ENCODE assay signal across 18 mouse cellular contexts in genomic region chr6:37643718-37644117, GRCm38 (mm10).
DNase-seq lines count a peak whose midpoint lies in the region; ATAC-seq lines count a peak whose summit lies in the region.
"Had no signal": no experiment of that assay in that cellular context is flagged by ENCODE, and none has a peak within 500 bp of the region (broad histone marks: within the 10 kb centered on the region; RNA-seq: fewer than 3 reads in every experiment).

No protein-coding gene starts in this region.

- H3K27me3 ChIP-seq in forebrain, embryonic 14.5 days (replicated peaks; ENCODE audit: control insufficient read depth, insufficient read depth, low read length) = no peaks in the 10 kb centered on the region
- H3K27me3 ChIP-seq in hindbrain, embryonic 10.5 days (ENCODE audit: insufficient read depth, poor library complexity, severe bottlenecking) = no peaks in the 10 kb centered on the region
- no peaks in the 10 kb centered on the region for H3K27me3 ChIP-seq in midbrain, embryonic 11.5 days (ENCODE audit: control insufficient read depth, insufficient read depth, low read length)
- no peaks in the 10 kb centered on the region for H3K27me3 ChIP-seq in neural tube, embryonic 13.5 days
- H3K27me3 ChIP-seq: embryonic facial prominence, embryonic 12.5 days; heart, embryonic 15.5 days; limb, embryonic 12.5 days had no signal

- H3K4me2 ChIP-seq in forebrain, embryonic 14.5 days (ENCODE audit: low read length) = no peak overlapping the region
- no peak overlapping the region for H3K4me2 ChIP-seq in midbrain, embryonic 11.5 days
- no peak overlapping the region for H3K4me2 ChIP-seq in neural tube, embryonic 13.5 days
- H3K4me2 ChIP-seq: embryonic facial prominence, embryonic 12.5 days; heart, embryonic 15.5 days; limb, embryonic 12.5 days had no signal

- H3K4me3 ChIP-seq in forebrain, embryonic 14.5 days (ENCODE audit: low read depth, low read length) = no peak overlapping the region
- no peak overlapping the region for H3K4me3 ChIP-seq in hindbrain, embryonic 10.5 days
- H3K4me3 ChIP-seq in midbrain, embryonic 11.5 days (ENCODE audit: low read depth, low read length) = no peak overlapping the region
- no peak overlapping the region for H3K4me3 ChIP-seq in neural tube, embryonic 13.5 days
- H3K4me3 ChIP-seq: embryonic facial prominence, embryonic 12.5 days; heart, embryonic 15.5 days; limb, embryonic 12.5 days; myocyte had no signal

- ATAC-seq in forebrain, embryonic 14.5 days = peak; percentile 42; the same call in 1 of the 2 replicates
- peak; percentile 56; the same call in 1 of the 2 replicates for ATAC-seq in midbrain, embryonic 11.5 days (ENCODE audit: low FRiP score)
- ATAC-seq in neural tube, embryonic 13.5 days (ENCODE audit: low read depth) = peak; percentile 75
- no peak for ATAC-seq in megakaryocyte-erythroid progenitor cell, adult 5-6 weeks (replicated peaks; ENCODE audit: low FRiP score, low TSS enrichment, poor library complexity, severe bottlenecking)
- ATAC-seq: activated CD4-positive, CD25-positive, alpha-beta regulatory T cell, adult 4 months; liver, postnatal 0 days had no signal

- 38% methylated on average over 2 of the region's 2 CpGs for WGBS in forebrain, embryonic 14.5 days
- WGBS in hindbrain, embryonic 10.5 days = 75% methylated on average over 2 of the region's 2 CpGs
- WGBS in midbrain, embryonic 11.5 days = 63% methylated on average over 2 of the region's 2 CpGs
- WGBS in neural tube, embryonic 13.5 days = 17% methylated on average over 2 of the region's 2 CpGs

- peak overlapping the region; percentile 56; the same call in 1 of the 2 replicates for H3K27ac ChIP-seq in forebrain, embryonic 14.5 days (ENCODE audit: low read depth, low read length)
- peak overlapping the region; percentile 57; the same call in 1 of the 2 replicates for H3K27ac ChIP-seq in hindbrain, embryonic 10.5 days
- peak overlapping the region; percentile 64 for H3K27ac ChIP-seq in midbrain, embryonic 11.5 days (ENCODE audit: low read depth, low read length)
- H3K27ac ChIP-seq in neural tube, embryonic 13.5 days (replicated peaks) = peak overlapping the region; percentile 93
- H3K27ac ChIP-seq: embryonic facial prominence, embryonic 12.5 days; heart, embryonic 15.5 days; kidney, postnatal 0 days; limb, embryonic 12.5 days had no signal

- H3K9ac ChIP-seq in forebrain, embryonic 14.5 days (ENCODE audit: low read length) = 0 out of 2 replicates have a peak overlapping the region, but pooled peaks have one; percentile 13
- H3K9ac ChIP-seq in midbrain, embryonic 11.5 days (ENCODE audit: low read length) = no peak overlapping the region
- H3K9ac ChIP-seq in neural tube, embryonic 13.5 days = no peak overlapping the region
- H3K9ac ChIP-seq: embryonic facial prominence, embryonic 12.5 days; heart, embryonic 15.5 days; limb, embryonic 12.5 days; liver, postnatal 0 days had no signal

- peaks cover 11% of the 10 kb centered on the region for H3K4me1 ChIP-seq in forebrain, embryonic 14.5 days (ENCODE audit: control insufficient read depth, insufficient read depth, low read length)
- peaks cover 26% of the 10 kb centered on the region for H3K4me1 ChIP-seq in hindbrain, embryonic 10.5 days (replicated peaks)
- H3K4me1 ChIP-seq in midbrain, embryonic 11.5 days (ENCODE audit: control insufficient read depth, insufficient read depth, low read length) = peaks cover 13% of the 10 kb centered on the region
- peaks cover 28% of the 10 kb centered on the region for H3K4me1 ChIP-seq in neural tube, embryonic 13.5 days (replicated peaks)
- H3K4me1 ChIP-seq: limb, embryonic 12.5 days had no signal

- no peaks in the 10 kb centered on the region for H3K36me3 ChIP-seq in forebrain, embryonic 14.5 days (ENCODE audit: control insufficient read depth, insufficient read depth, low read length)
- H3K36me3 ChIP-seq in hindbrain, embryonic 10.5 days = no peaks in the 10 kb centered on the region
- no peaks in the 10 kb centered on the region for H3K36me3 ChIP-seq in midbrain, embryonic 11.5 days (ENCODE audit: control insufficient read depth, insufficient read depth, low read length)
- no peaks in the 10 kb centered on the region for H3K36me3 ChIP-seq in neural tube, embryonic 13.5 days
- H3K36me3 ChIP-seq: embryonic facial prominence, embryonic 12.5 days; heart, embryonic 15.5 days; limb, embryonic 12.5 days had no signal

- DNase-seq in forebrain, embryonic 14.5 days (ENCODE audit: low spot score) = peak; percentile 54
- no peak for DNase-seq in hindbrain, embryonic 10.5 days (ENCODE audit: low spot score)
- peak; percentile 86 for DNase-seq in midbrain, embryonic 11.5 days (ENCODE audit: low spot score, missing footprints)
- DNase-seq in c-Kit-positive CD71-positive TER-119-positive erythroid progenitor cells, embryonic 14.5 days (ENCODE audit: low spot score) = no peak
- no peak for DNase-seq in kidney, postnatal 36 days
- DNase-seq: cerebellum, adult 8-10 months; liver, postnatal 0 days; lung, postnatal 36 days; spleen, adult 18-20 months; thymus, postnatal 14 days had no signal

- H3K9me3 ChIP-seq in forebrain, embryonic 14.5 days (replicated peaks; ENCODE audit: control insufficient read depth, low read length) = no peaks in the 10 kb centered on the region
- H3K9me3 ChIP-seq in hindbrain, embryonic 10.5 days = no peaks in the 10 kb centered on the region
- no peaks in the 10 kb centered on the region for H3K9me3 ChIP-seq in midbrain, embryonic 11.5 days (ENCODE audit: control insufficient read depth, low read length)
- H3K9me3 ChIP-seq in neural tube, embryonic 13.5 days = no peaks in the 10 kb centered on the region
- H3K9me3 ChIP-seq: embryonic facial prominence, embryonic 12.5 days; heart, embryonic 15.5 days; limb, embryonic 12.5 days had no signal

Comparison
In these comparisons a context has a peak if more than half of its experiments do, and no peak if none do; other contexts are left out.
1. DNase-seq: peak in forebrain, embryonic 14.5 days (single experiment) and midbrain, embryonic 11.5 days (single experiment); none in hindbrain, embryonic 10.5 days (single experiment), c-Kit-positive CD71-positive TER-119-positive erythroid progenitor cells, embryonic 14.5 days (single experiment) and kidney, postnatal 36 days (0 of 2).
2. Peak in every context shown above with its lines, with median percentiles within 50 percentile points of each other: H3K27ac ChIP-seq.